Mouse (Mus musculus) liver, postnatal 0 days (tissue): ENCODE results near the gene Nol3.

Experiments
- CTCF ChIP-seq: sonication (generic); IDR thresholded peaks from 2 replicates; pipeline ENCODE4 v1.5.1; 2016; ENCODE audit warnings: antibody characterized with exemption, low read depth
- EP300 ChIP-seq: IDR thresholded peaks from 2 replicates; pipeline ENCODE4 v1.6.1; 2016; ENCODE audit warnings: antibody characterized with exemption, low read depth, mild to moderate bottlenecking

DNA sequence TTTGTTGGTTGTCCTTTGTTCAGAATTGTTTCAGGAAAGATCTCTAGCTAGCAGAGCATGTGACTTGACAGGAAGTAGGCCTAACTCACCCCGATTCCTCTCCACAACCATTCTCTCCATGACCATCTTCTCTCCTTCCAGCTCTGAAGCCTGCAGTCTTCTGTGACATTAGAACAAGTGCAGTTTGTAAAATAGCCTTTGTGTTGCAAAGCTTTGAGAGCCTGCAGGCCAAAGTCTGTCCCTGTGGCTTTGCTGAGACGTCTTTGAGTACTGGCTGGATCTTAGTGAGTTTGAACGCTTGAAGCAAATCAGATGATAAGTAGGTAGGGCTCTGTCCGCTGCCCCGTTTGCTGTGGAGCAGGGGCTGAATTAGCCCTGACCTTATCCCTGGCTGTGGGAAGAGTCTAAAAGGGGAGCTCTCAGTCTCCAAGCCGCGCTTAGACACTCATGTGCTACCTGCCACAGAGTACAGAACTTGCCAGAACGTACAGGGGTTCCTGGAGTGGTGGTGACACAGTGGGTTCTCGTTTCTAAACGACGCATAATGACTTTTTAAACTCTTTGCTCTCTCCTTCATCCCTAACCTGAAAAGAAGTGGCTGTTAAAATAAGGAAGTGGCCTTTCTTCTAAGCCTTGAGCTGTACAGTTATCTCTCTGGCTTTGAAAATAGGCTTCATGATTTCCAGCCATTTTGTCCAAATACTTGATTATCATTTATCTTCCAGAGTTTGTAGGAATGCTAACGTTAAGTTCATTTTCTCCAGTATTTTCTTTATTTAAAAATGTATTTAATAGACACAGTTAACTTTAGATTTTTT lies 44.2 kb upstream of the Nol3 start:
- TF ChIP-seq CTCF: no peak
- TF ChIP-seq EP300: no peak
